Mouse (Mus musculus) left cerebral cortex, postnatal 14 days (tissue): ENCODE measurements around the gene Apela. TPM values are rescaled to one million over a fixed set of nuclear protein-coding genes. Genes with fewer than 3 reads are reported as not detected.
"Not testable (repeated sequence)": the region's sequence is repeated elsewhere in the genome, so short reads cannot be mapped to it uniquely, and the experiment has no call there.

Experiments
- DNase-seq, 2 experiments: peaks; one replicate each; pipeline ENCODE4 v3.0.0; 2021 to 2022; ENCODE audit warnings: low spot score in 2 of 2, mixed read lengths in 1 of 2
- intact Hi-C: fragments of 180-260 bp; cut with DNase I; formaldehyde crosslinking; loops from one replicate; pipeline ENCODE4 v1.15.1; 2025
- total RNA-seq, 2 experiments: library from RNA; stranded (reverse); gene quantifications; 2 replicates each; pipeline ENCODE4 v1.2.3; 2021

Apela gene
- total RNA-seq, 2 experiments from 2014 or later, result not detected

DNA sequence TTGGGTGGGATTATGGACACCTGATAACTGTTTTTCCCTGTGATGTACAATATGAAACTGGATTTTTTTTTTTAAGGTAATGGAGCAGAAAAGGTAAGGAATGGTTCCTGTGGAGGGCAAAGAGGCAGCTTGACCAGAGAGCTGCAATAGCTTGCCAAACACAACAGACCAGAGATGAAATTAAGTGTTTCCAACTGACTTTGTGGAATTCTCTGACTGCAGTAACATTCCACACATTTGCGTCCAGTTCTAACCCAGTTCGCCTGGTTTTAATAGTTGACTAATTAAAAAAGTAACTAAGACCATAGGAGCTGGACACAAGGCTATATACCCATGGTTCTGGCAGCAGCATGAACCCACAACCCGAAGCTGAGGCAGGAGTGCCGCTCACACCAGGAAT, 7.4 kb downstream of the Apela start:
- intact Hi-C loops, result no loop called here
- no peak for DNase-seq

GRCm38 (mm10) chr8:65028959-65029686, 8.0 kb downstream of the Apela start:
- DNase-seq, result no peak
- intact Hi-C loops, result no loop called here

- intact Hi-C loops, result loop anchor here (1.0 kb wide), 1 partner anchor 88 kb away; no protein-coding TSS in a partner anchor
- DNase-seq, result peak; percentile 64 to 81
Observed at GRCm38 (mm10) chr8:65022485-65022884, 14.7 kb downstream of the Apela start.

GRCm38 (mm10) chr8:65018423-65018822, 18.7 kb downstream of the Apela start, which contains the start of the genes Trim61 and Trim60:
Gene Trim61 (minus strand): TSS chr8:65018523.
Gene Trim60 (minus strand): TSS chr8:65018584.
- intact Hi-C loops, result no loop called here
- DNase-seq, result no peak

- intact Hi-C loops, DNase-seq: not testable (repeated sequence)
Observed at GRCm38 (mm10) chr8:65007616-65008015, 29.5 kb downstream of the Apela start.

DNA sequence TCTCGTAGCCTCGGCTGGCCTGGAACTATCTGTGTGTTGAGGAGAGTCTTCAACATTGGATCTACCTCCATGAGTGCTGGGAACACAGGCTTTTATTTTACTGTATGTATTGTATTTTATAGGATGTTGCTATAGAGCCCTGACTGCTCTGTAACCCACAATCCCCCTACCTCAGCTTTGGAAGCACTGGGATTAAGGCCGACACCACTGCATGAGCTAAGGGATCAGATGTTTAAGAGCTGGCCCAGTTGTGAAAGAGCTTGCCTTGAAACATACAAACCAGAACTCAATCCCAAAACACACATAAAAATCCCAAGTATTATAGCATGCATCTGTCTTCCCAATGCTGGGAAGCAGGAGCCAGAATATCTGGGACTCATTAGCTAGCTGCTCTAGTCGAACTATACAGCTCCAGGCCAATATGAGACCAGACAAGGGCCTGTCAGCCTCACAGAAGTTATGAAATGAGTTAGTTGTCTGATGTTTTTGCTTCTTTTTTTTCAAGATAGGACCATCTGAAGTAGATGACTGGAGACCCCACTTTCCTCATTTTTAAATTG, 38.2 kb downstream of the Apela start:
- intact Hi-C loops, result no loop called here
- DNase-seq, result no peak

GRCm38 (mm10) chr8:64987731-64988130, 49.4 kb downstream of the Apela start, which contains the start of gene Trim75:
Gene Trim75 (minus strand): TSS chr8:64987831.
- intact Hi-C loops, result no loop called here
- no peak for DNase-seq

GRCm38 (mm10) chr8:64983150-64983897, 53.8 kb downstream of the Apela start:
- no peak for DNase-seq
- intact Hi-C loops, result no loop called here

Other genes with a start within 250 kb of the Apela start
- gene Klhl2, start 187.3 kb downstream of the Apela start, total RNA-seq, result 100 to 1,000 TPM; 139 to 140 TPM
- gene Tmem192, start 90.2 kb downstream of the Apela start, total RNA-seq, result 10 to 100 TPM; 17.2 TPM
- gene Trim75, start 49.5 kb downstream of the Apela start, total RNA-seq, result not detected
- gene Trim61, start 18.8 kb downstream of the Apela start, total RNA-seq, result not detected
- not detected for gene Trim60, start 18.8 kb downstream of the Apela start, total RNA-seq
- not detected for gene Gm10663, start 37.7 kb upstream of the Apela start, total RNA-seq
- gene BC030870, start 92.2 kb upstream of the Apela start, total RNA-seq, result not detected